Mouse (Mus musculus) brain, adult 2 months (tissue): ENCODE measurements around the gene G430095P16Rik.
A peak's percentile ranks its signal among the peaks of the same experiment; 100 is the strongest.

Experiments
- DNase-seq: peaks from one replicate; pipeline ENCODE4 v3.0.0; 2011; ENCODE audit warnings: low read depth, low spot score

Gene G430095P16Rik

GRCm38 (mm10) chr8:84722850-84723570 is at the start of gene G430095P16Rik:
Gene G430095P16Rik, plus strand, starts transcription at chr8:84723007.
- peak; percentile 79 for DNase-seq

GRCm38 (mm10) chr8:84677305-84677704 is 45.5 kb upstream of the G430095P16Rik start:
- no peak for DNase-seq

GRCm38 (mm10) chr8:84681476-84681875 is 41.3 kb upstream of the G430095P16Rik start:
- no peak for DNase-seq

GRCm38 (mm10) chr8:84682257-84682656 is 40.5 kb upstream of the G430095P16Rik start:
- no peak for DNase-seq

- DNase-seq, result no peak
These were observed 38.3 kb upstream of the G430095P16Rik start for GRCm38 (mm10) chr8:84684537-84684936.

- peak; percentile 60 for DNase-seq
These were observed 36.4 kb upstream of the G430095P16Rik start, which contains the start of gene Trmt1 for GRCm38 (mm10) chr8:84686191-84687002. Gene Trmt1, plus strand, starts transcription at chr8:84686307.

- peak; percentile 55 for DNase-seq
These were observed 35.7 kb upstream of the G430095P16Rik start for GRCm38 (mm10) chr8:84687003-84687704.

GRCm38 (mm10) chr8:84687705-84688100 is 35.1 kb upstream of the G430095P16Rik start, which contains the start of gene Nacc1:
Gene Nacc1, minus strand, starts transcription at chr8:84687862.
- peak; percentile 96 for DNase-seq

GRCm38 (mm10) chr8:84689091-84689915 is 33.5 kb upstream of the G430095P16Rik start:
- peak; percentile 97 for DNase-seq

- DNase-seq, result no peak
These were observed 29.5 kb upstream of the G430095P16Rik start for GRCm38 (mm10) chr8:84693332-84693731.

- no peak for DNase-seq
These were observed 27.7 kb upstream of the G430095P16Rik start for GRCm38 (mm10) chr8:84695140-84695539.

GRCm38 (mm10) chr8:84697166-84698130 is 25.4 kb upstream of the G430095P16Rik start:
- DNase-seq, result peak; percentile 74

- DNase-seq, result no peak
These were observed 24.5 kb upstream of the G430095P16Rik start for GRCm38 (mm10) chr8:84698288-84698687.

- peak; percentile 61 for DNase-seq
These were observed 23.8 kb upstream of the G430095P16Rik start for GRCm38 (mm10) chr8:84698929-84699401.

GRCm38 (mm10) chr8:84699861-84700322 is 22.9 kb upstream of the G430095P16Rik start:
- peak; percentile 84 for DNase-seq

- DNase-seq, result no peak
These were observed 22.3 kb upstream of the G430095P16Rik start for GRCm38 (mm10) chr8:84700526-84700925.

- DNase-seq, result no peak
These were observed 21.6 kb upstream of the G430095P16Rik start, which contains the start of gene Lyl1 for GRCm38 (mm10) chr8:84700941-84701911. Gene Lyl1, plus strand, starts transcription at chr8:84701457.

GRCm38 (mm10) chr8:84702561-84702960 is 20.2 kb upstream of the G430095P16Rik start:
- DNase-seq, result no peak
